Mouse (Mus musculus) myocyte (in vitro differentiated cells): Measurements from ENCODE around the gene Insl6. TPM values are rescaled to one million over a fixed set of nuclear protein-coding genes. Genes with fewer than 3 reads are reported as not detected.

Experiments
- H3K27me3 ChIP-seq: one replicate; pipeline ENCODE4 v1.6.1; 2011; ENCODE audit not compliant: control insufficient read depth, insufficient read depth, insufficient read length
- H3K36me3 ChIP-seq: one replicate; pipeline ENCODE4 v1.6.1; 2011; ENCODE audit not compliant: control insufficient read depth, insufficient read depth
- H3K4me2 ChIP-seq: one replicate; pipeline ENCODE4 v1.6.1; 2011; ENCODE audit warnings: low read depth, control low read depth
- H3K4me3 ChIP-seq: one replicate; pipeline ENCODE4 v1.5.1; 2011; ENCODE audit warnings: mild to moderate bottlenecking, control low read depth, moderate library complexity
- H3K79me2 ChIP-seq: one replicate; pipeline ENCODE4 v1.6.1; 2011; ENCODE audit not compliant: control insufficient read depth, insufficient read depth
- H3ac ChIP-seq: one replicate; pipeline ENCODE4 v1.6.1; 2011; ENCODE audit not compliant: control insufficient read depth, insufficient read length
- MYOD1 ChIP-seq, 3 experiments: IDR thresholded peaks; one replicate each; pipeline ENCODE4 v1.6.1; 2011; ENCODE audit warnings: control low read depth in 2 of 3, low read depth in 2 of 3, mild to moderate bottlenecking in 2 of 3, moderate library complexity in 1 of 3; ENCODE audit not compliant: insufficient read length in 2 of 3, control insufficient read depth in 1 of 3
- MYOG ChIP-seq, 3 experiments: IDR thresholded peaks; one replicate each; pipeline ENCODE4 v1.6.1; 2011; ENCODE audit warnings: control low read depth in 2 of 3, low read depth in 2 of 3, mild to moderate bottlenecking in 2 of 3; ENCODE audit not compliant: insufficient read length in 2 of 3, control insufficient read depth in 1 of 3, insufficient read depth in 1 of 3
- REST ChIP-seq: IDR thresholded peaks from one replicate; pipeline ENCODE4 v1.6.1; 2011; ENCODE audit warnings: mild to moderate bottlenecking, control low read depth, moderate library complexity; ENCODE audit not compliant: insufficient read depth, insufficient read length
- SRF ChIP-seq: IDR thresholded peaks from one replicate; pipeline ENCODE4 v1.6.1; 2011; ENCODE audit warnings: low read depth; ENCODE audit not compliant: control insufficient read depth, insufficient read length
- TCF12 ChIP-seq: IDR thresholded peaks from one replicate; pipeline ENCODE4 v1.6.1; 2011; ENCODE audit warnings: mild to moderate bottlenecking, control low read depth; ENCODE audit not compliant: poor library complexity, insufficient read depth, severe bottlenecking
- TCF3 ChIP-seq: IDR thresholded peaks from one replicate; pipeline ENCODE4 v1.6.1; 2011; ENCODE audit warnings: low read depth, control low read depth; ENCODE audit not compliant: insufficient read length
- polyA plus RNA-seq: library from polyadenylated mRNA; unstranded; fragments of >200 nt; fragmentation: generic; extraction: Trizol; gene quantifications from one replicate; pipeline ENCODE4 v1.2.1, GENCODE M21; 2012; ENCODE audit warnings: missing spikeins

Gene Insl6
- polyA plus RNA-seq, 1 experiment, result 1.9 TPM

- Histone ChIP-seq H3ac (no peak overlapping the region), H3K4me2 (no peak overlapping the region), H3K4me3 (no peak overlapping the region), H3K27me3 (no peaks in the 10 kb centered on the region), H3K79me2 (no peaks in the 10 kb centered on the region), H3K36me3 (no peaks in the 10 kb centered on the region)
- TF ChIP-seq MYOG (IDR thresholded peaks at IDR 0.05; ENCODE audit: control insufficient read depth in 1 of 3, insufficient read depth in 1 of 3, insufficient read length in 2 of 3, low read depth in 2 of 3), result no peak
- no peak for TF ChIP-seq TCF3
- no peak for TF ChIP-seq REST
- TF ChIP-seq TCF12, result no peak
- TF ChIP-seq SRF, result no peak
- no peak for TF ChIP-seq MYOD1 (IDR thresholded peaks at IDR 0.05; ENCODE audit: control insufficient read depth in 1 of 3, insufficient read length in 2 of 3, low read depth in 2 of 3)
These were observed 52.9 kb downstream of the Insl6 start for GRCm38 (mm10) chr19:29272011-29272809.

Other genes with a start within 250 kb of the Insl6 start
- gene Rcl1, start 224.0 kb downstream of the Insl6 start, polyA plus RNA-seq, result 19.1 TPM
- gene Jak2, start 73.5 kb downstream of the Insl6 start, polyA plus RNA-seq, result 3.3 TPM
- not detected for gene Rln1, start 9.3 kb upstream of the Insl6 start, polyA plus RNA-seq
- 25.1 TPM for gene Plgrkt, start 42.0 kb upstream of the Insl6 start, polyA plus RNA-seq
- gene Cd274, start 42.1 kb upstream of the Insl6 start, polyA plus RNA-seq, result 0.25 TPM
- not detected for gene Pdcd1lg2, start 85.6 kb upstream of the Insl6 start, polyA plus RNA-seq
- 7.2 TPM for gene Ric1, start 196.9 kb upstream of the Insl6 start, polyA plus RNA-seq